Mouse (Mus musculus) kidney, adult 2 months (tissue): ENCODE results near the gene Zfp61. TPM values are rescaled to one million over a fixed set of nuclear protein-coding genes. Genes with fewer than 3 reads are reported as not detected.
"Not testable (repeated sequence)": the region's sequence is repeated elsewhere in the genome, so short reads cannot be mapped to it uniquely, and the experiment has no call there.

Experiments used
- DNase-seq: peaks from one replicate; pipeline ENCODE4 v3.0.0; 2021
- H3K27ac ChIP-seq: fragments of 200-500 bp; 2 replicates; pipeline ENCODE4 v1.5.1; 2012; ENCODE audit warnings: low read depth, low read length, control low read depth, inconsistent platforms; ENCODE audit not compliant: insufficient read depth
- H3K27me3 ChIP-seq: fragments of 200-500 bp; replicated peaks from 2 replicates; pipeline ENCODE4 v1.6.1; 2012; ENCODE audit warnings: mild to moderate bottlenecking, moderate library complexity, low read length, inconsistent platforms; ENCODE audit not compliant: control insufficient read depth, insufficient read depth
- H3K36me3 ChIP-seq: fragments of 200-500 bp; 2 replicates; pipeline ENCODE4 v1.6.1; 2012; ENCODE audit warnings: mild to moderate bottlenecking, moderate library complexity, low read length, inconsistent platforms; ENCODE audit not compliant: control insufficient read depth, insufficient read depth
- H3K4me1 ChIP-seq: fragments of 200-500 bp; 2 replicates; pipeline ENCODE4 v1.6.1; 2011; ENCODE audit warnings: low read length; ENCODE audit not compliant: control insufficient read depth, insufficient read depth
- H3K4me3 ChIP-seq: fragments of 200-500 bp; 2 replicates; pipeline ENCODE4 v1.5.1; 2011; ENCODE audit warnings: mild to moderate bottlenecking, low read depth, low read length, control low read depth; ENCODE audit not compliant: insufficient read depth
- CTCF ChIP-seq: fragments of 200-500 bp; conservative IDR thresholded peaks from 2 replicates; pipeline ENCODE4 v1.5.1; 2011; ENCODE audit warnings: low read depth, mild to moderate bottlenecking, control low read depth, low read length, moderate library complexity, mixed read lengths; ENCODE audit not compliant: insufficient read depth, insufficient read length
- POLR2A ChIP-seq: fragments of 200-500 bp; IDR thresholded peaks from one replicate; pipeline ENCODE4 v1.6.1; 2011; ENCODE audit warnings: low read depth, low read length, control low read depth
- WGBS: fragments of 180-500 bp; shearing (Covaris S2); methylation state at CpG from one replicate; pipeline ENCODE4 v1.1.7; 2018; 5-methylcytosine and 5-hydroxymethylcytosine counted together
- polyA plus RNA-seq: library from polyadenylated mRNA; depleted of rRNA; stranded (reverse); fragments of >200 nt; gene quantifications from 2 replicates; pipeline ENCODE4 v1.2.3, GENCODE M21; 2012

Zfp61 gene
- polyA plus RNA-seq, 1 experiment: 4.3 TPM

- Histone ChIP-seq H3K4me1 (no peaks in the 10 kb centered on the region), H3K27ac (no peak overlapping the region), H3K36me3 (no peaks in the 10 kb centered on the region; the same call in 1 of the 2 replicates), H3K27me3 (no peaks in the 10 kb centered on the region), H3K4me3 (no peak overlapping the region)
- 84% methylated on average over 5 of the region's 5 CpGs for WGBS
- DNase-seq: no peak
- TF ChIP-seq POLR2A (no peak), CTCF (no peak)
Measured at GRCm38 (mm10) chr7:24287670-24288069, 13.4 kb downstream of the Zfp61 start.

GRCm38 (mm10) chr7:24286916-24287315 lies 14.1 kb downstream of the Zfp61 start:
- Histone ChIP-seq H3K36me3 (no peaks in the 10 kb centered on the region; the same call in 1 of the 2 replicates), H3K4me1 (no peaks in the 10 kb centered on the region), H3K27ac (no peak overlapping the region), H3K4me3 (no peak overlapping the region), H3K27me3 (no peaks in the 10 kb centered on the region)
- TF ChIP-seq CTCF: no peak
- TF ChIP-seq POLR2A: no peak
- WGBS: 86% methylated on average over 4 of the region's 4 CpGs
- no peak for DNase-seq

GRCm38 (mm10) chr7:24286090-24286489 lies 14.9 kb downstream of the Zfp61 start:
- no peak for DNase-seq
- TF ChIP-seq CTCF: peak; percentile 24; the same call in 1 of the 2 replicates
- TF ChIP-seq POLR2A: no peak
- WGBS: 53% methylated on average over 4 of the region's 4 CpGs
- Histone ChIP-seq H3K4me1 (no peaks in the 10 kb centered on the region), H3K27me3 (no peaks in the 10 kb centered on the region), H3K4me3 (no peak overlapping the region), H3K27ac (no peak overlapping the region), H3K36me3 (no peaks in the 10 kb centered on the region)

DNA sequence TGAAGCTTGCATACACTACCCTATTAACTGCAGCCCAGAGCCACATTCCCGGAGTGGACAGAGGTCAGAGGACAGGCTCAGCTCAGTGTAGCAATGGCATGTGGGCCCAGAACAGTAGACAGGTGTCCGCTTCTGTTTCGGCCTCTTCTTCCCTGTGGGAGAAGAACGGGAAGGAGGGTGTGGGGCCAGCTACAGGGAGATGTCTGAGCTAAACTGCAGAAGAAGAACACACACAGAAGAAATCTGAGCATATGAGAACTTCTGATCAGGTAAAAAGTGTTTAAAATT lies 20.2 kb downstream of the Zfp61 start:
- DNase-seq: peak; percentile 47
- Histone ChIP-seq H3K27ac (no peak overlapping the region), H3K4me3 (no peak overlapping the region), H3K36me3 (peaks cover 1% of the 10 kb centered on the region; the same call in 1 of the 2 replicates), H3K4me1 (no peaks in the 10 kb centered on the region), H3K27me3 (no peaks in the 10 kb centered on the region)
- no peak for TF ChIP-seq CTCF
- TF ChIP-seq POLR2A: no peak
- WGBS: 35% methylated on average over 4 of the region's 4 CpGs

DNA sequence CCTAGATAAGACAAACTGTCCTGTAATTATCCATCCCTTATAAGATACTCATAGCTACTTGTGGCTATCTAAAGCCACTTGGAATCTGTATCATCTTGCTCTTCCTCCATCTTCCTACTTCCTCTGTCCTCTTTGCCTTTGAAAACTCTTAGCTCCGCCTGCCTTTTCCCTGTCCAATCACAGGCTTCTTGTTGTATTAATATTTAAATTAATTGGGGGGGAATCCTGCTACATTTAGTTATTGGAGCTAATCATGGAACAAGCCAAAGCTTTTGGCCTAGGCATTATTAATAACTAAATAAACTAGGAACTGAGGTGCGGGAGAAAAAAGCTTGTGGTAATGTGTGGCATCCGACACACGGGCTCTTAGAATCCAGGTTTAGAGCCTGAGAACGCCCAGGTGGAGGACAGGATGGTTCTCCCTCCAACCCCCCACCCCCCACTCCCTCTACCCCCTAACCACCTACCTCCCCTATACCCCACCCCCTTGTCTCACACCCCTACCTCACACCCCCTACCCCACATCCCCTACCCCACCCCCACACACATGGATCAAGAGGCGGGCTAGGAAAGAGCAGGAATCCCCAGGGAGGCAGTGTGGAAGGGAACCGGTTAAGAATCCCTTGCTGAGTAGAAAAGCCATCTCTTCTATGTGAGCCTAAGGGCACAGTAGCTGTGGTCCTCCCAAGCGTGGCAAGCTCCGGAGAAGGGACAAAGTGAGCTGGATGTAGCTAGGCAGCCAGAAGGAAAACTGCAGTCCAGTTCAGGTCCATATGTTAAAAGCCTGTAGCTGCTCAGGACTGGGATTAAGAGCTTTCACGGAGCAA lies 20.8 kb downstream of the Zfp61 start:
- H3K27me3 ChIP-seq: no peaks in the 10 kb centered on the region
- no peak for DNase-seq
- peaks cover 1% of the 10 kb centered on the region; the same call in 1 of the 2 replicates for H3K36me3 ChIP-seq

GRCm38 (mm10) chr7:24278771-24279170 lies 22.3 kb downstream of the Zfp61 start:
- not testable (repeated sequence) for H3K4me1 ChIP-seq, H3K27ac ChIP-seq, DNase-seq, H3K36me3 ChIP-seq, H3K27me3 ChIP-seq, H3K4me3 ChIP-seq
- 83% methylated on average over 3 of the region's 3 CpGs for WGBS

More for the DNA sequence above, 20.8 kb downstream of the Zfp61 start:
- TF ChIP-seq CTCF (no peak), POLR2A (no peak)
- Histone ChIP-seq H3K27ac (no peak overlapping the region), H3K4me1 (no peaks in the 10 kb centered on the region), H3K4me3 (no peak overlapping the region)
- 58% methylated on average over 10 of the region's 10 CpGs for WGBS

DNA sequence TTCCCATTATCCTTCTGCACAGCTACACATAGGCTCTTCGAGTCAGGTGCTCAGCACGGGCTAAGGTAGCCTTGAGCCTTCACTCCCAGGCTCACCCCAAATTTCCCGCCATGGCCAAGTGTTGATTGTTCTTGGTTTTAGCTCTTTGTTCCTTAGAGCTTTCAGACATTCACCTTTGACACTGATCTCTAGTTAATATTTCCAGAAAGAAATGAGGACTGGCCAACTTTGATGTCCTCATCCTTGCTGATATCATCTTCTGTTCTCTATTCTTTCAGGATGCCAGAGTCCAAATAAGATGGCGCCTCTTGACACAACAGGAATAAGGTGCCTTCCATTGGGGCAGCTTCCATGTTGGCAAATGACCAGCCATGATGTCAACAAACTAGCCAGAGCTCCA lies 26.6 kb downstream of the Zfp61 start:
- DNase-seq: peak; percentile 63
- Histone ChIP-seq H3K27ac (no peak overlapping the region), H3K27me3 (no peaks in the 10 kb centered on the region), H3K36me3 (peaks cover 7% of the 10 kb centered on the region), H3K4me3 (no peak overlapping the region), H3K4me1 (peaks cover 3% of the 10 kb centered on the region; the same call in 1 of the 2 replicates)
- WGBS: 80% methylated on average over 4 of the region's 4 CpGs
- TF ChIP-seq POLR2A (no peak), CTCF (no peak)

GRCm38 (mm10) chr7:24271191-24271590 lies 29.8 kb downstream of the Zfp61 start:
- no peak overlapping the region for H3K4me3 ChIP-seq
- H3K27ac ChIP-seq: no peak overlapping the region
- TF ChIP-seq CTCF (no peak), POLR2A (no peak)
- no peak for DNase-seq
- WGBS: 96% methylated on average over 6 of the region's 6 CpGs
- peaks cover 3% of the 10 kb centered on the region; the same call in 1 of the 2 replicates for H3K4me1 ChIP-seq
- no peaks in the 10 kb centered on the region for H3K27me3 ChIP-seq
- peaks cover 5% of the 10 kb centered on the region for H3K36me3 ChIP-seq
